Mouse (Mus musculus): ENCODE results near the gene Gm39653. TPM values are rescaled to one million over a fixed set of nuclear protein-coding genes. Genes with fewer than 3 reads are reported as not detected.

Gm39653 gene
- not detected for polyA plus RNA-seq (2015; fragmentation: Illumina TruSeq; extraction: RNeasy Lipid Tissue Mini Kit (QIAGEN cat#74804); ENCODE audit: insufficient read depth, low replicate concordance)

GRCm38 (mm10) chr1:63615668-63616067 lies at the start of gene Gm39653:
Gene Gm39653 (plus strand): TSS chr1:63615968.

Other genes with a start within 250 kb of the Gm39653 start
- gene Adam23, start 170.1 kb upstream of the Gm39653 start, polyA plus RNA-seq (2015; fragmentation: Illumina TruSeq; extraction: RNeasy Lipid Tissue Mini Kit (QIAGEN cat#74804); ENCODE audit: insufficient read depth, low replicate concordance): 70.4 TPM
- gene Dytn, start 71.0 kb downstream of the Gm39653 start, polyA plus RNA-seq (2015; fragmentation: Illumina TruSeq; extraction: RNeasy Lipid Tissue Mini Kit (QIAGEN cat#74804); ENCODE audit: insufficient read depth, low replicate concordance): not detected
- gene Mdh1b, start 114.3 kb downstream of the Gm39653 start, polyA plus RNA-seq (2015; fragmentation: Illumina TruSeq; extraction: RNeasy Lipid Tissue Mini Kit (QIAGEN cat#74804); ENCODE audit: insufficient read depth, low replicate concordance): not detected
- 43.6 TPM for gene Fastkd2, start 114.6 kb downstream of the Gm39653 start, polyA plus RNA-seq (2015; fragmentation: Illumina TruSeq; extraction: RNeasy Lipid Tissue Mini Kit (QIAGEN cat#74804); ENCODE audit: insufficient read depth, low replicate concordance)
- gene 4933402D24Rik, start 153.3 kb downstream of the Gm39653 start, polyA plus RNA-seq (2015; fragmentation: Illumina TruSeq; extraction: RNeasy Lipid Tissue Mini Kit (QIAGEN cat#74804); ENCODE audit: insufficient read depth, low replicate concordance): not detected

Measured in spleen, adult 10 weeks (tissue).